12 mouse cellular contexts compared by ENCODE assay signal in genomic region chr5:141024435-141024834, GRCm38 (mm10). TPM values are rescaled to one million over a fixed set of nuclear protein-coding genes. Genes with fewer than 3 reads are reported as not detected.
DNase-seq lines count a peak whose midpoint lies in the region; ATAC-seq and TF ChIP-seq lines count a peak whose summit lies in the region.
"Had no signal": no experiment of that assay in that cellular context is flagged by ENCODE, and none has a peak within 500 bp of the region (broad histone marks: within the 10 kb centered on the region; RNA-seq: fewer than 3 reads in every experiment).

No protein-coding gene starts in this region.

- no peak overlapping the region for H3K27ac ChIP-seq in lung, postnatal 0 days (ENCODE audit: low read length)

- no peaks in the 10 kb centered on the region for H3K27me3 ChIP-seq in lung, postnatal 0 days (replicated peaks; ENCODE audit: insufficient read depth, low read length)
- H3K27me3 ChIP-seq: megakaryocyte, embryonic 14.5 days had no signal

- no peaks in the 10 kb centered on the region for H3K36me3 ChIP-seq in lung, postnatal 0 days (ENCODE audit: insufficient read depth, low read length)

- peak; percentile 56 for TF ChIP-seq CTCF in lung, postnatal 0 days (IDR thresholded peaks at IDR 0.05)

- H3K9me3 ChIP-seq in lung, postnatal 0 days (ENCODE audit: low read length): no peaks in the 10 kb centered on the region

- H3K4me1 ChIP-seq in lung, postnatal 0 days (ENCODE audit: insufficient read depth, low read depth, low read length): no peaks in the 10 kb centered on the region
- H3K4me1 ChIP-seq: megakaryocyte, embryonic 14.5 days had no signal

- H3K4me3 ChIP-seq in lung, postnatal 0 days (ENCODE audit: low read depth, low read length): no peak overlapping the region
- H3K4me3 ChIP-seq: erythroblast, embryonic 14.5 days; megakaryocyte, embryonic 14.5 days had no signal

- no peak for TF ChIP-seq EP300 in lung, postnatal 0 days (IDR thresholded peaks at IDR 0.05)

- H3K9ac ChIP-seq in lung, postnatal 0 days (replicated peaks; ENCODE audit: low read depth): no peak overlapping the region

- no peak overlapping the region for H3K4me2 ChIP-seq in lung, postnatal 0 days (replicated peaks; ENCODE audit: low read depth, low read length)

- WGBS in lung, postnatal 0 days: 56% methylated on average over 5 of the region's 5 CpGs

- DNase-seq in embryo, embryonic 10 days (ENCODE audit: low spot score): peak; percentile 45
- DNase-seq in embryo, embryonic 9.5 days (ENCODE audit: extremely low spot score): no peak
- DNase-seq in lung, postnatal 0 days (ENCODE audit: low spot score): no peak
- no peak for DNase-seq in lung, postnatal 10 days
- peak; percentile 49 for DNase-seq in embryo, embryonic 11 days
- DNase-seq in testis, postnatal 10 days (ENCODE audit: low spot score): peak; percentile 48
- DNase-seq in urinary bladder, postnatal 36 days (ENCODE audit: low spot score in 2 of 2): no peak
- no peak for DNase-seq in urinary bladder, postnatal 25 days (ENCODE audit: low spot score)
- DNase-seq: kidney, adult 9 months; right cerebral cortex, postnatal 25 days had no signal

- no peak for ATAC-seq in lung, postnatal 0 days

RNA-seq across cellular contexts. Expression of gene Card11, which starts 24.1 kb away (rescaled TPM):
- polyA plus RNA-seq in lung, postnatal 0 days (2015; fragmentation: Nextera tagmentation; extraction: Ambion mirVana): 2.1 and 2.3 TPM in 2 replicates

Comparison
In these comparisons a context has a peak if more than half of its experiments do, and no peak if none do; other contexts are left out.
1. DNase-seq: peak in embryo, embryonic 10 days (single experiment), embryo, embryonic 11 days (single experiment) and testis, postnatal 10 days (single experiment); none in embryo, embryonic 9.5 days (single experiment), lung, postnatal 0 days (single experiment), lung, postnatal 10 days (single experiment), urinary bladder, postnatal 36 days (0 of 2) and urinary bladder, postnatal 25 days (single experiment).